Mouse (Mus musculus): ENCODE measurements around the gene Il18. TPM values are rescaled to one million over a fixed set of nuclear protein-coding genes. Genes with fewer than 3 reads are reported as not detected.
"Not testable (repeated sequence)": the region's sequence is repeated elsewhere in the genome, so short reads cannot be mapped to it uniquely, and the experiment has no call there.

Gene Il18
- polyA plus RNA-seq, 1 experiment from 2014 or later, result 0.88 TPM

DNA sequence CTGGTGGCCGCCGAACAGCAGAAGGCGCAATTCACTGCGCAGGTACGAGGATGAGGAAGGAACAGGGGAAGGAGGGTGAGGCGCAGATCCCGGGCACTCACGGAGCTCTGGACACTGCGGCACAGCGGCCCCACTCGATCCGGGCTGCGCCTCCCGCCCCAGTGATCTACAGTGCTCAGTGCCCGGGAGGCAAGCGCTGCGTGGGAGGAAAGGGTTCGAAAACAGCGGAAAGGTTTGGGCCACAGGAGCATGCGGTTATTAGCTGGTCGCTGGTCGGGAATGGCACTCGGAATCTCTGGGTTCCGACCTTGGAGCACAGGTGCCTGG is 49.3 kb downstream of the Il18 start:
- Histone ChIP-seq H3K4me2 (replicated peaks; ENCODE audit: low read depth, low read length) (peak overlapping the region; percentile 77), H3K4me3 (ENCODE audit: low read length) (peak overlapping the region; percentile 81), H3K4me1 (ENCODE audit: control insufficient read depth, insufficient read depth, low read length) (peaks cover 15% of the 10 kb centered on the region), H3K9me3 (ENCODE audit: control insufficient read depth, low read length) (no peaks in the 10 kb centered on the region), H3K27ac (ENCODE audit: low read depth, low read length) (peak overlapping the region; percentile 89), H3K36me3 (ENCODE audit: control insufficient read depth, insufficient read depth, low read length) (peaks cover 46% of the 10 kb centered on the region), H3K9ac (ENCODE audit: low read depth, low read length) (peak overlapping the region; percentile 86), H3K27me3 (ENCODE audit: control insufficient read depth, insufficient read depth, low read length) (no peaks in the 10 kb centered on the region)
- WGBS, result under 1% methylated on average over 24 of the region's 24 CpGs
- ATAC-seq (ENCODE audit: low FRiP score, low TSS enrichment), result peak; percentile 86

DNA sequence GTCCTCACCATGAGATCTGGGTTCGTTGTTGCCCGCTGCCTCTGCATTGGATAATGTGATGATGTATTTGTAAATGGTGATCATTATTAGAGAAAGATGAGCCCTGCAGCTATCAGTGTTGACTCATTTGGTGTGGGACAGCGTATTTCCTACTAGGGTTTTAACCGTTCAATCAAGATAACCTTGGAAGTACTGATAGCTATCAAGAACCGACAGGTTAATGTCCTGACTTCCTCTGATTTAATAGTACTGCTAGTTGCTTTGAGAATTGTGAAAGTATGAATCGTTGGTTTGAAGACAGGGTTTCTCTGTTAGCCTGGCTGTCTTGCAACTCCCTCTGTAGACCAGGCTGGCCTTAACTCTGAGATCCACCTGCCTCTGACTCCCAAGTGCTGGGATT is 49.7 kb downstream of the Il18 start:
- Histone ChIP-seq H3K4me1 (ENCODE audit: control insufficient read depth, insufficient read depth, low read length) (peaks cover 15% of the 10 kb centered on the region), H3K36me3 (ENCODE audit: control insufficient read depth, insufficient read depth, low read length) (peaks cover 46% of the 10 kb centered on the region), H3K27me3 (ENCODE audit: control insufficient read depth, insufficient read depth, low read length) (no peaks in the 10 kb centered on the region), H3K4me3 (ENCODE audit: low read length) (peak overlapping the region; percentile 81), H3K9ac (ENCODE audit: low read depth, low read length) (peak overlapping the region; percentile 86), H3K27ac (ENCODE audit: low read depth, low read length) (peak overlapping the region; percentile 89; the same call in 1 of the 2 replicates), H3K9me3 (ENCODE audit: control insufficient read depth, low read length) (no peaks in the 10 kb centered on the region), H3K4me2 (replicated peaks; ENCODE audit: low read depth, low read length) (peak overlapping the region; percentile 77)
- no peak; the same call in 1 of the 2 replicates for ATAC-seq (ENCODE audit: low FRiP score, low TSS enrichment)
- WGBS, result 1% methylated on average over 6 of the region's 6 CpGs

DNA sequence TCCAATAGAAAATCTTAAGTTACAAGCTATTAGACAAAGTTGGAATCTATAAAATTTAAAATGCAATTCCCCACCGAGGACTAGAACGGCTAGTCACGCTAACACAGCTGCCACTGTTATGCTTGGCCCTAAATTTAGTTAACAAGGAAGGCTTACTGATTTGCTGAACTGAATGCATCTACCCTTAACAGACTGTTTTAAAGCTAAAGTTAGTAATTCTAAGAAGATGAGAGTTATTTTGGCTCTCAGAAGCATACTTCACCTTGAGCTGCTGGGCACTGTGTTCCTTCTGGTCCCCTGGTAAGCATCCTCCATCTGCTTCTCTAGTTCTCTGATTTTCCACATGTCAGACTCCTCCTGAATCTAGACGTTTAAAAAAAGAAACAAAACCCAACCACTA is 57.5 kb downstream of the Il18 start:
- Histone ChIP-seq H3K27ac (ENCODE audit: low read depth, low read length) (no peak overlapping the region), H3K4me1 (ENCODE audit: control insufficient read depth, insufficient read depth, low read length) (peaks cover 7% of the 10 kb centered on the region; the same call in 1 of the 2 replicates), H3K4me2 (replicated peaks; ENCODE audit: low read depth, low read length) (no peak overlapping the region), H3K9me3 (ENCODE audit: control insufficient read depth, low read length) (no peaks in the 10 kb centered on the region), H3K4me3 (ENCODE audit: low read length) (no peak overlapping the region), H3K36me3 (ENCODE audit: control insufficient read depth, insufficient read depth, low read length) (peaks cover 71% of the 10 kb centered on the region), H3K9ac (ENCODE audit: low read depth, low read length) (no peak overlapping the region), H3K27me3 (ENCODE audit: control insufficient read depth, insufficient read depth, low read length) (no peaks in the 10 kb centered on the region)
- ATAC-seq (ENCODE audit: low FRiP score, low TSS enrichment), result no peak
- WGBS, result 90% methylated on average over 4 of the region's 4 CpGs

DNA sequence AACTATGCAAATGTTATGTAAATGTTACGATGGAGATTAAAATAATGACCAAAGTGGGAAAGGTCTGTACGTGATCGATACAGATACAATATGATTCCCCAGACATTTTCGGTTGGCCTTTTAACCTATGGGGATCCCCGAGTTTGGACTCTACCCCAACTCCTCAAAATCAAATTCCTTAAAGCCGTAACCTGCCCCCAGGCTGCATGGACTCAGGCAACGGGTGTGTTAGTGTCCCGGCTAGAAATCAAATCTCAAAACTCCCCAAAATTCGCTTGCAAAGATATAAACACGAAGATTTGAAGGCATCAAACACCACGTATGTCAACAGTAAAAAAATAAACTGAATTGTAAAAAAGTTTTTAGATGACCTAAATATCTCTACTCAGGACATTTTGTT is 61.5 kb downstream of the Il18 start:
- H3K27me3 ChIP-seq (ENCODE audit: control insufficient read depth, insufficient read depth, low read length), result no peaks in the 10 kb centered on the region
- ATAC-seq (ENCODE audit: low FRiP score, low TSS enrichment), result no peak
- H3K9ac ChIP-seq (ENCODE audit: low read depth, low read length), result peak overlapping the region; percentile 94
- peaks cover 38% of the 10 kb centered on the region for H3K36me3 ChIP-seq (ENCODE audit: control insufficient read depth, insufficient read depth, low read length)
- H3K27ac ChIP-seq (ENCODE audit: low read depth, low read length), result peak overlapping the region; percentile 89; the same call in 1 of the 2 replicates
- H3K4me3 ChIP-seq (ENCODE audit: low read length), result peak overlapping the region; percentile 94
- 35% methylated on average over 11 of the region's 11 CpGs for WGBS
- peak overlapping the region; percentile 61 for H3K4me2 ChIP-seq (replicated peaks; ENCODE audit: low read depth, low read length)
- no peaks in the 10 kb centered on the region for H3K9me3 ChIP-seq (ENCODE audit: control insufficient read depth, low read length)
- peaks cover 7% of the 10 kb centered on the region; the same call in 1 of the 2 replicates for H3K4me1 ChIP-seq (ENCODE audit: control insufficient read depth, insufficient read depth, low read length)

DNA sequence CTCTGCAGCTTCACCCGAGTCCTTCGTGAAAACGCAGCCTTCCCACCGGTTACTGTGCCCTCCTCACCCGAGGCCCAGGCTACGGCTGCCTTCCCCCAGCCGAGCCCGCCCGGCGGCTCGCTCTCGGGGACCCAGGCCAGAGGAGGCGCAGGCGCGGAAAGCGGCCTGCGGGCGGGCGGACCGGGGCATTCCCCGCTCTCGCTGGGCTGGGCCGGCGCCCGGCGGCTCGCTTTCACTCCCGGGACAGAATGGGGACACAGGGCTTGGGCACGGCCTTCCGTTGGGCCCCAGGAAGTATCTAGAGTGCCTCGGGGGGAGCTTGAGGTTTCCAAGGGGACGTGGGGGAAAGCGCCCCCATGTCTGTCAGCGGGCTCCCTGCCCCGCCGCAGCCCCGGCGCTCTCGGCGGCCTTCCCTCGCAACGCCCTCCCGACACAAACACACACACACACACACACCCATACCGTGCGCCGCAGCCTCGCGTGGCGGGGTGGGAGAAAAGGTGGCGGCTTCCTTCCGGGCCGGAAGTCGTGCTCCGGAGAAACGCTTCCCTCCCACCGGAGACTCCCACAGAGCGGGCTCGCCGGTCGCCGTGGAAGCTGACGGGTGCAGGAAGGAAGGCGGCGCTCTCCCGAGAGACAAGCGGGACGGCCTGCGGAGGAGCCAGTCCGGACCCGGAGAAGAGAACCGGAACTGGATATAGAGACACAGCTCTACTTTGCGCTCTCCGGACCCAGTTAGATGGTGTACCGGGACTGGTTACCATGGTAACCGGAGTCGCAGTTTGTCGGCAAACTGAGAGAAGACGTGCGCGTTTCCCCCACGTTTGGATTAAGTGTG is 62.4 kb downstream of the Il18 start, which contains the start of the genes Pih1d2 and Nkapd1:
Gene Pih1d2, plus strand, starts transcription at position 556 of the 838 bp plus-strand sequence.
Gene Nkapd1, minus strand, starts transcription at position 699 of the 838 bp plus-strand sequence.
- peak within 1 kb of the TSS; percentile 61 for H3K4me2 ChIP-seq (replicated peaks; ENCODE audit: low read depth, low read length)
- peak within 1 kb of the TSS; percentile 94 for H3K9ac ChIP-seq (ENCODE audit: low read depth, low read length)
- no peaks in the 10 kb centered on the region for H3K9me3 ChIP-seq (ENCODE audit: control insufficient read depth, low read length)
- under 1% methylated on average over 81 of the region's 81 CpGs for WGBS
- no peaks in the 10 kb centered on the region for H3K27me3 ChIP-seq (ENCODE audit: control insufficient read depth, insufficient read depth, low read length)
- H3K36me3 ChIP-seq (ENCODE audit: control insufficient read depth, insufficient read depth, low read length), result peaks cover 32% of the 10 kb centered on the region
- H3K4me1 ChIP-seq (ENCODE audit: control insufficient read depth, insufficient read depth, low read length), result peaks cover 7% of the 10 kb centered on the region; the same call in 1 of the 2 replicates
- peak; percentile 95 for ATAC-seq (ENCODE audit: low FRiP score, low TSS enrichment)
- H3K27ac ChIP-seq (ENCODE audit: low read depth, low read length), result peak within 1 kb of the TSS; percentile 89
- peak within 1 kb of the TSS; percentile 94 for H3K4me3 ChIP-seq (ENCODE audit: low read length)

DNA sequence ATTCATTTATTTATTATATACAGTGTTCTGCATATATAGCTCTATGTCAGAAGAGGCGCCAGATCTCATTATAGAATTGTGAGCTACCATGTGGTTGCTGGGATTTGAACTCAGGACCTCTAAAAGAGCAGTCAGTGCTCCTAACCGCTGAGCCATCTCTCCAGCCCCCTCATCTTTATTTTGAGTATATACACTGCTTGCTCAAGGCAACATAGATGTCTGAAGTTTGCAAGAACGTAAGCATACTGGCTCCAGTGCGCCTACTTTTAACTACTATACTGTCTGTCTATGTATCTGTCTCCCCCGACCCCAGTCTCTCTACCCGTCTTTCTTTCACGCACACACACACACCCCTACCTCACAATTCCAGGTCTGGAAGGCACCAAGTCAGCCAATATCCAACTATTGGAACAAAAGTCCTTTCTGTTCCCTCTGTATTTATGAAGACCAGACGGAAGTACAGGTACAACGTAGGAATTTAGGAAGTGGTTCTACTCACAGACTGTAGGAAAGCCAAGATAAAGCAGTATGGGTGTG is 63.2 kb downstream of the Il18 start:
- WGBS, result 64% methylated on average over 9 of the region's 9 CpGs
- Histone ChIP-seq H3K36me3 (ENCODE audit: control insufficient read depth, insufficient read depth, low read length) (peaks cover 24% of the 10 kb centered on the region), H3K4me2 (replicated peaks; ENCODE audit: low read depth, low read length) (peak overlapping the region; percentile 61), H3K9me3 (ENCODE audit: control insufficient read depth, low read length) (no peaks in the 10 kb centered on the region), H3K4me1 (ENCODE audit: control insufficient read depth, insufficient read depth, low read length) (peaks cover 7% of the 10 kb centered on the region; the same call in 1 of the 2 replicates), H3K27me3 (ENCODE audit: control insufficient read depth, insufficient read depth, low read length) (no peaks in the 10 kb centered on the region), H3K27ac (ENCODE audit: low read depth, low read length) (no peak overlapping the region), H3K4me3 (ENCODE audit: low read length) (peak overlapping the region; percentile 94), H3K9ac (ENCODE audit: low read depth, low read length) (no peak overlapping the region; the same call in 1 of the 2 replicates)
- ATAC-seq (ENCODE audit: low FRiP score, low TSS enrichment), result no peak

DNA sequence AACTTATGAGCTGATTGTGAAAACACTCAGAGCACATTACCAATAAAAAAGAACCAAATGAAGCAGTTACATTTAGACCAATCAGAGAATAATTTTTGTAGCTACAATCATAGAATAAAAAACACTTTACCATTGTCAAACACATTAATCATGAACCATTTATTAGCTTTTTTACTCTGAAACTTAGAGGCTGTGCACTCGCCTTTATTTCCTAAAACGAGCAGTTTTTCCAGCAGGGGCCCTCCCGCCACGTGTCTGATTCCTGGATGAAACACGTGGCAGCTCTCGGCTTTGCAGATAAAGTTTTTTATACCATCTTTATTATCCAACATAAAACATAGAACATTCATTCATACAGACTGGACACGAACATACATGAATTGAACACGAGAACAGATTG is 76.3 kb downstream of the Il18 start:
- H3K27ac ChIP-seq (ENCODE audit: low read depth, low read length); ATAC-seq (ENCODE audit: low FRiP score, low TSS enrichment); H3K9me3 ChIP-seq (ENCODE audit: control insufficient read depth, low read length); H3K9ac ChIP-seq (ENCODE audit: low read depth, low read length); H3K4me2 ChIP-seq (replicated peaks; ENCODE audit: low read depth, low read length); H3K4me1 ChIP-seq (ENCODE audit: control insufficient read depth, insufficient read depth, low read length); H3K4me3 ChIP-seq (ENCODE audit: low read length); H3K27me3 ChIP-seq (ENCODE audit: control insufficient read depth, insufficient read depth, low read length): not testable (repeated sequence)
- WGBS, result 80% methylated on average over 6 of the region's 8 CpGs
- H3K36me3 ChIP-seq (ENCODE audit: control insufficient read depth, insufficient read depth, low read length), result peaks cover 21% of the 10 kb centered on the region
